Mouse (Mus musculus): ENCODE data around the gene Lgsn.

The Lgsn gene

GRCm38 (mm10) chr1:31220599-31221250 lies 44.5 kb downstream of the Lgsn start:
- no peak for DNase-seq (ENCODE audit: low read depth)

- DNase-seq (ENCODE audit: low read depth) = no peak
Observed at GRCm38 (mm10) chr1:31222564-31222963, 46.4 kb downstream of the Lgsn start, which contains the start of the genes 4931428L18Rik and Pih1d3. 4931428L18Rik (minus strand) TSS chr1:31222684. Pih1d3 (plus strand) TSS chr1:31222838.

- DNase-seq (ENCODE audit: low read depth) = no peak
Observed at GRCm38 (mm10) chr1:31233319-31234036, 57.3 kb downstream of the Lgsn start.
